Mouse (Mus musculus): ENCODE results near the gene Prpf3. TPM values are rescaled to one million over a fixed set of nuclear protein-coding genes. Genes with fewer than 3 reads are reported as not detected.
"Not testable (repeated sequence)": the region's sequence is repeated elsewhere in the genome, so short reads cannot be mapped to it uniquely, and the experiment has no call there.

Prpf3 gene
- polyA plus RNA-seq, 1 experiment = 32.5 TPM

GRCm38 (mm10) chr3:95866071-95866470 lies 10.4 kb upstream of the Prpf3 start:
- no peak overlapping the region for H3K27ac ChIP-seq (ENCODE audit: control insufficient read depth, insufficient read depth, low read length)
- 0 out of 2 replicates have a peak, but pooled peaks cover 3% of the 10 kb centered on the region for H3K4me1 ChIP-seq (replicated peaks; ENCODE audit: control insufficient read depth, insufficient read depth, low read length)
- DNase-seq = no peak
- H3K36me3 ChIP-seq (ENCODE audit: control insufficient read depth, insufficient read depth, low read length) = peaks cover 14% of the 10 kb centered on the region
- H3K4me3 ChIP-seq (ENCODE audit: control insufficient read depth, insufficient read depth, low read length) = no peak overlapping the region
- 97% methylated on average over 5 of the region's 5 CpGs for WGBS
- TF ChIP-seq CTCF (IDR thresholded peaks at IDR 0.05; ENCODE audit: borderline replicate concordance, control insufficient read depth, extremely low read depth, insufficient read depth, low read length, poor library complexity) (no peak), POLR2A (IDR thresholded peaks at IDR 0.05; ENCODE audit: control insufficient read depth, extremely low read depth, insufficient read depth, low read length, poor library complexity) (no peak)
- no peaks in the 10 kb centered on the region for H3K27me3 ChIP-seq (ENCODE audit: control insufficient read depth, insufficient read depth, low read length)

GRCm38 (mm10) chr3:95865571-95865970 lies 9.9 kb upstream of the Prpf3 start:
- WGBS = 97% methylated on average over 20 of the region's 20 CpGs
- no peak for TF ChIP-seq CTCF (IDR thresholded peaks at IDR 0.05; ENCODE audit: borderline replicate concordance, control insufficient read depth, extremely low read depth, insufficient read depth, low read length, poor library complexity)
- TF ChIP-seq POLR2A (IDR thresholded peaks at IDR 0.05; ENCODE audit: control insufficient read depth, extremely low read depth, insufficient read depth, low read length, poor library complexity) = no peak
- H3K36me3 ChIP-seq (ENCODE audit: control insufficient read depth, insufficient read depth, low read length) = peaks cover 14% of the 10 kb centered on the region
- no peak for DNase-seq
- H3K27me3 ChIP-seq (ENCODE audit: control insufficient read depth, insufficient read depth, low read length) = no peaks in the 10 kb centered on the region
- no peak overlapping the region for H3K4me3 ChIP-seq (ENCODE audit: control insufficient read depth, insufficient read depth, low read length)
- H3K27ac ChIP-seq (ENCODE audit: control insufficient read depth, insufficient read depth, low read length) = no peak overlapping the region
- H3K4me1 ChIP-seq (replicated peaks; ENCODE audit: control insufficient read depth, insufficient read depth, low read length) = 0 out of 2 replicates have a peak, but pooled peaks cover 3% of the 10 kb centered on the region

- no peaks in the 10 kb centered on the region for H3K4me1 ChIP-seq (replicated peaks; ENCODE audit: control insufficient read depth, insufficient read depth, low read length)
- H3K27me3 ChIP-seq (ENCODE audit: control insufficient read depth, insufficient read depth, low read length) = no peaks in the 10 kb centered on the region
- TF ChIP-seq POLR2A (IDR thresholded peaks at IDR 0.05; ENCODE audit: control insufficient read depth, extremely low read depth, insufficient read depth, low read length, poor library complexity) (no peak), CTCF (IDR thresholded peaks at IDR 0.05; ENCODE audit: borderline replicate concordance, control insufficient read depth, extremely low read depth, insufficient read depth, low read length, poor library complexity) (no peak)
- H3K36me3 ChIP-seq (ENCODE audit: control insufficient read depth, insufficient read depth, low read length) = peaks cover 14% of the 10 kb centered on the region
- H3K4me3 ChIP-seq (ENCODE audit: control insufficient read depth, insufficient read depth, low read length) = no peak overlapping the region
- DNase-seq = no peak
- no peak overlapping the region for H3K27ac ChIP-seq (ENCODE audit: control insufficient read depth, insufficient read depth, low read length)
- WGBS = 93% methylated on average over 5 of the region's 5 CpGs
Measured at GRCm38 (mm10) chr3:95865050-95865449, 9.4 kb upstream of the Prpf3 start.

GRCm38 (mm10) chr3:95863578-95863977 lies 7.9 kb upstream of the Prpf3 start:
- 87% methylated on average over 7 of the region's 7 CpGs for WGBS
- H3K4me3 ChIP-seq (ENCODE audit: control insufficient read depth, insufficient read depth, low read length) = no peak overlapping the region
- TF ChIP-seq CTCF (IDR thresholded peaks at IDR 0.05; ENCODE audit: borderline replicate concordance, control insufficient read depth, extremely low read depth, insufficient read depth, low read length, poor library complexity) (no peak), POLR2A (IDR thresholded peaks at IDR 0.05; ENCODE audit: control insufficient read depth, extremely low read depth, insufficient read depth, low read length, poor library complexity) (no peak)
- H3K4me1 ChIP-seq (replicated peaks; ENCODE audit: control insufficient read depth, insufficient read depth, low read length) = no peaks in the 10 kb centered on the region
- H3K27ac ChIP-seq (ENCODE audit: control insufficient read depth, insufficient read depth, low read length) = no peak overlapping the region
- no peaks in the 10 kb centered on the region for H3K27me3 ChIP-seq (ENCODE audit: control insufficient read depth, insufficient read depth, low read length)
- no peak for DNase-seq
- H3K36me3 ChIP-seq (ENCODE audit: control insufficient read depth, insufficient read depth, low read length) = peaks cover 10% of the 10 kb centered on the region

- DNase-seq = peak; percentile 85
- no peak for TF ChIP-seq CTCF (IDR thresholded peaks at IDR 0.05; ENCODE audit: borderline replicate concordance, control insufficient read depth, extremely low read depth, insufficient read depth, low read length, poor library complexity)
- no peak for TF ChIP-seq POLR2A (IDR thresholded peaks at IDR 0.05; ENCODE audit: control insufficient read depth, extremely low read depth, insufficient read depth, low read length, poor library complexity)
- H3K27ac ChIP-seq (ENCODE audit: control insufficient read depth, insufficient read depth, low read length) = no peak overlapping the region
- 36% methylated on average over 2 of the region's 2 CpGs for WGBS
- H3K36me3 ChIP-seq (ENCODE audit: control insufficient read depth, insufficient read depth, low read length) = peaks cover 5% of the 10 kb centered on the region; the same call in 1 of the 2 replicates
- H3K4me3 ChIP-seq (ENCODE audit: control insufficient read depth, insufficient read depth, low read length) = no peak overlapping the region
- H3K27me3 ChIP-seq (ENCODE audit: control insufficient read depth, insufficient read depth, low read length) = no peaks in the 10 kb centered on the region
- H3K4me1 ChIP-seq (replicated peaks; ENCODE audit: control insufficient read depth, insufficient read depth, low read length) = no peaks in the 10 kb centered on the region
Measured at GRCm38 (mm10) chr3:95861796-95862195, 6.1 kb upstream of the Prpf3 start.

GRCm38 (mm10) chr3:95861216-95861615 lies 5.5 kb upstream of the Prpf3 start:
- peaks cover 5% of the 10 kb centered on the region; the same call in 1 of the 2 replicates for H3K36me3 ChIP-seq (ENCODE audit: control insufficient read depth, insufficient read depth, low read length)
- H3K4me3 ChIP-seq (ENCODE audit: control insufficient read depth, insufficient read depth, low read length) = no peak overlapping the region
- peak; percentile 34 for DNase-seq
- H3K27ac ChIP-seq (ENCODE audit: control insufficient read depth, insufficient read depth, low read length) = no peak overlapping the region
- WGBS = 86% methylated on average over 10 of the region's 10 CpGs
- no peaks in the 10 kb centered on the region for H3K27me3 ChIP-seq (ENCODE audit: control insufficient read depth, insufficient read depth, low read length)
- no peaks in the 10 kb centered on the region for H3K4me1 ChIP-seq (replicated peaks; ENCODE audit: control insufficient read depth, insufficient read depth, low read length)
- TF ChIP-seq CTCF (IDR thresholded peaks at IDR 0.05; ENCODE audit: borderline replicate concordance, control insufficient read depth, extremely low read depth, insufficient read depth, low read length, poor library complexity) (0 out of 2 replicates have a peak, but pooled peaks have one; percentile 12), POLR2A (IDR thresholded peaks at IDR 0.05; ENCODE audit: control insufficient read depth, extremely low read depth, insufficient read depth, low read length, poor library complexity) (no peak)

GRCm38 (mm10) chr3:95860323-95860722 lies 4.6 kb upstream of the Prpf3 start:
- H3K36me3 ChIP-seq (ENCODE audit: control insufficient read depth, insufficient read depth, low read length) = peaks cover 5% of the 10 kb centered on the region; the same call in 1 of the 2 replicates
- H3K4me3 ChIP-seq (ENCODE audit: control insufficient read depth, insufficient read depth, low read length) = no peak overlapping the region
- TF ChIP-seq POLR2A (IDR thresholded peaks at IDR 0.05; ENCODE audit: control insufficient read depth, extremely low read depth, insufficient read depth, low read length, poor library complexity) = no peak
- TF ChIP-seq CTCF (IDR thresholded peaks at IDR 0.05; ENCODE audit: borderline replicate concordance, control insufficient read depth, extremely low read depth, insufficient read depth, low read length, poor library complexity) = no peak
- WGBS = 87% methylated on average over 3 of the region's 3 CpGs
- H3K27ac ChIP-seq (ENCODE audit: control insufficient read depth, insufficient read depth, low read length) = no peak overlapping the region
- H3K4me1 ChIP-seq (replicated peaks; ENCODE audit: control insufficient read depth, insufficient read depth, low read length) = no peaks in the 10 kb centered on the region
- no peaks in the 10 kb centered on the region for H3K27me3 ChIP-seq (ENCODE audit: control insufficient read depth, insufficient read depth, low read length)
- DNase-seq = no peak

- not testable (repeated sequence) for H3K4me3 ChIP-seq (ENCODE audit: control insufficient read depth, insufficient read depth, low read length); H3K36me3 ChIP-seq (ENCODE audit: control insufficient read depth, insufficient read depth, low read length); DNase-seq; H3K4me1 ChIP-seq (replicated peaks; ENCODE audit: control insufficient read depth, insufficient read depth, low read length); H3K27me3 ChIP-seq (ENCODE audit: control insufficient read depth, insufficient read depth, low read length); H3K27ac ChIP-seq (ENCODE audit: control insufficient read depth, insufficient read depth, low read length)
- WGBS = 88% methylated on average over 3 of the region's 3 CpGs
Measured at GRCm38 (mm10) chr3:95858278-95858677, 2.6 kb upstream of the Prpf3 start.

GRCm38 (mm10) chr3:95857050-95857449 lies 1.4 kb upstream of the Prpf3 start:
- not testable (repeated sequence) for H3K4me1 ChIP-seq (replicated peaks; ENCODE audit: control insufficient read depth, insufficient read depth, low read length); H3K36me3 ChIP-seq (ENCODE audit: control insufficient read depth, insufficient read depth, low read length); H3K4me3 ChIP-seq (ENCODE audit: control insufficient read depth, insufficient read depth, low read length); H3K27ac ChIP-seq (ENCODE audit: control insufficient read depth, insufficient read depth, low read length); DNase-seq; H3K27me3 ChIP-seq (ENCODE audit: control insufficient read depth, insufficient read depth, low read length)
- WGBS = 97% methylated on average over 1 of the region's 1 CpGs

Measured in thymus, adult 2 months (tissue).